Mouse (Mus musculus): Measurements from ENCODE around the gene AU041133.
"Not testable (repeated sequence)": the region's sequence is repeated elsewhere in the genome, so short reads cannot be mapped to it uniquely, and the experiment has no call there.

Gene AU041133

GRCm38 (mm10) chr10:82127850-82128401, at the start of gene AU041133:
Gene AU041133, plus strand, starts transcription at chr10:82128013.
- DNase-seq (ENCODE audit: low read depth) = peak; percentile 94

- peak; percentile 88 for DNase-seq (ENCODE audit: low read depth)
Measured at GRCm38 (mm10) chr10:82082728-82083621, 44.8 kb upstream of the AU041133 start, which contains the start of gene BC024063. Gene BC024063, plus strand, starts transcription at chr10:82083353.

GRCm38 (mm10) chr10:82083622-82083971, 44.2 kb upstream of the AU041133 start:
- DNase-seq (ENCODE audit: low read depth) = not testable (repeated sequence)

GRCm38 (mm10) chr10:82117206-82117605, 10.6 kb upstream of the AU041133 start:
- DNase-seq (ENCODE audit: low read depth) = no peak

- DNase-seq (ENCODE audit: low read depth) = no peak
Measured at GRCm38 (mm10) chr10:82145282-82145681, 17.5 kb downstream of the AU041133 start.

GRCm38 (mm10) chr10:82147571-82147970, 19.8 kb downstream of the AU041133 start:
- no peak for DNase-seq (ENCODE audit: low read depth)

GRCm38 (mm10) chr10:82167777-82168176, 40.0 kb downstream of the AU041133 start:
- no peak for DNase-seq (ENCODE audit: low read depth)

GRCm38 (mm10) chr10:82169776-82170175, 42.0 kb downstream of the AU041133 start:
- no peak for DNase-seq (ENCODE audit: low read depth)

- peak; percentile 73 for DNase-seq (ENCODE audit: low read depth)
Measured at GRCm38 (mm10) chr10:82170808-82171207, 43.0 kb downstream of the AU041133 start.

- DNase-seq (ENCODE audit: low read depth) = peak; percentile 93
Measured at GRCm38 (mm10) chr10:82178257-82179064, 50.6 kb downstream of the AU041133 start.

Measured in NIH3T3 (cell line).